8 mouse cellular contexts compared by ENCODE assay signal in the genomic region with DNA sequence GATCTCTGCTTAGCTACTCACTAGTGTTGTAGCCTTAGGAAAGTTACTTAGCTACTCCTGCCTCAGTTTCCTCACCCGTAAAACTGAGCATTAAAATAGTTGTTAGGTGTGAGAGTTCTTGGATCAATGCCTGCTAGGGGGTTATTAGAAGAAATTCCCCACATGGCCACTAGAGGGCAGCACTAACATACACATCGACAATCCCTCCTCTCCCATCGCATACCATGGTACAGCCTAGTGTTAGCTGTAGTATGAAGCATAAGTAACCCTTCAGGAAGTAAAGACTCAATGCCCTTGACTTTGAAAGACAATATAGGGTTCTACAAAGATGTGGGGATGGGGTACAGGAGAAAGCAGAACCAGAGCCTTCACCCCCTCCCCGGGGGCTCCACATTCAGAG. TPM values are rescaled to one million over a fixed set of nuclear protein-coding genes. Genes with fewer than 3 reads are reported as not detected.
DNase-seq lines count a peak whose midpoint lies in the region; ATAC-seq lines count a peak whose summit lies in the region.

No protein-coding gene starts in this region.

- H3K36me3 ChIP-seq in kidney, embryonic 15.5 days, result no peaks in the 10 kb centered on the region
- H3K36me3 ChIP-seq in embryonic facial prominence, embryonic 14.5 days (ENCODE audit: control insufficient read depth, insufficient read depth, low read length), result no peaks in the 10 kb centered on the region
- H3K36me3 ChIP-seq in liver, embryonic 16.5 days (ENCODE audit: control insufficient read depth, insufficient read depth), result no peaks in the 10 kb centered on the region
- no peaks in the 10 kb centered on the region for H3K36me3 ChIP-seq in neural tube, embryonic 13.5 days

- WGBS in kidney, embryonic 15.5 days, result 32% methylated on average over 4 of the region's 4 CpGs
- WGBS in embryonic facial prominence, embryonic 14.5 days, result 28% methylated on average over 4 of the region's 4 CpGs
- 21% methylated on average over 4 of the region's 4 CpGs for WGBS in liver, embryonic 16.5 days (ENCODE audit: insufficient replicate concordance)
- WGBS in neural tube, embryonic 13.5 days, result 38% methylated on average over 4 of the region's 4 CpGs

- H3K4me3 ChIP-seq in kidney, embryonic 15.5 days (replicated peaks), result no peak overlapping the region
- H3K4me3 ChIP-seq in embryonic facial prominence, embryonic 14.5 days (ENCODE audit: low read depth, low read length), result no peak overlapping the region
- H3K4me3 ChIP-seq in liver, embryonic 16.5 days (ENCODE audit: low read depth, low read length), result no peak overlapping the region
- no peak overlapping the region for H3K4me3 ChIP-seq in neural tube, embryonic 13.5 days

- H3K4me2 ChIP-seq in kidney, embryonic 15.5 days, result no peak overlapping the region
- no peak overlapping the region for H3K4me2 ChIP-seq in embryonic facial prominence, embryonic 14.5 days (ENCODE audit: low read depth, low read length)
- no peak overlapping the region for H3K4me2 ChIP-seq in liver, embryonic 16.5 days (ENCODE audit: low read depth, low read length)
- H3K4me2 ChIP-seq in neural tube, embryonic 13.5 days, result no peak overlapping the region

- H3K9ac ChIP-seq in kidney, embryonic 15.5 days, result no peak overlapping the region
- no peak overlapping the region for H3K9ac ChIP-seq in embryonic facial prominence, embryonic 14.5 days (ENCODE audit: low read depth, low read length)
- no peak overlapping the region for H3K9ac ChIP-seq in liver, embryonic 16.5 days (ENCODE audit: low read depth, low read length)
- H3K9ac ChIP-seq in neural tube, embryonic 13.5 days, result no peak overlapping the region

- no peak for ATAC-seq in kidney, embryonic 15.5 days (replicated peaks; ENCODE audit: low FRiP score)
- ATAC-seq in activated CD4-positive, CD25-positive, alpha-beta regulatory T cell, adult 4 months, result peak; percentile 77
- ATAC-seq in embryonic facial prominence, embryonic 14.5 days (ENCODE audit: low read depth), result peak; percentile 56
- 0 out of 2 replicates have a peak, but pooled peaks have one; percentile 32 for ATAC-seq in liver, embryonic 16.5 days (ENCODE audit: low read depth)
- peak; percentile 79 for ATAC-seq in neural tube, embryonic 13.5 days (ENCODE audit: low read depth)

- no peak overlapping the region for H3K27ac ChIP-seq in kidney, embryonic 15.5 days
- H3K27ac ChIP-seq in embryonic facial prominence, embryonic 14.5 days (replicated peaks; ENCODE audit: low read depth, low read length), result no peak overlapping the region
- no peak overlapping the region for H3K27ac ChIP-seq in liver, embryonic 16.5 days (ENCODE audit: low read length)
- no peak overlapping the region for H3K27ac ChIP-seq in neural tube, embryonic 13.5 days (replicated peaks)

- H3K4me1 ChIP-seq in kidney, embryonic 15.5 days, result no peaks in the 10 kb centered on the region
- H3K4me1 ChIP-seq in embryonic facial prominence, embryonic 14.5 days (ENCODE audit: control insufficient read depth, insufficient read depth, low read length), result no peaks in the 10 kb centered on the region
- H3K4me1 ChIP-seq in liver, embryonic 16.5 days (ENCODE audit: control insufficient read depth, low read depth, low read length), result no peaks in the 10 kb centered on the region
- no peaks in the 10 kb centered on the region for H3K4me1 ChIP-seq in neural tube, embryonic 13.5 days (replicated peaks)

- no peaks in the 10 kb centered on the region for H3K27me3 ChIP-seq in kidney, embryonic 15.5 days
- H3K27me3 ChIP-seq in embryonic facial prominence, embryonic 14.5 days (replicated peaks; ENCODE audit: control insufficient read depth, insufficient read depth, low read length), result no peaks in the 10 kb centered on the region
- H3K27me3 ChIP-seq in liver, embryonic 16.5 days (ENCODE audit: control insufficient read depth, insufficient read depth, low read depth, low read length), result no peaks in the 10 kb centered on the region
- no peaks in the 10 kb centered on the region for H3K27me3 ChIP-seq in neural tube, embryonic 13.5 days

- DNase-seq in kidney, adult 9 months, result peak; percentile 75
- peak; percentile 85 for DNase-seq in embryonic facial prominence, embryonic 14.5 days (ENCODE audit: low spot score)
- peak; percentile 60 for DNase-seq in hindlimb bud, embryonic 11.5 days (ENCODE audit: extremely low spot score, low read depth, low spot score)
- no peak for DNase-seq in right cerebral cortex, postnatal 4 days

- H3K9me3 ChIP-seq in kidney, embryonic 15.5 days (replicated peaks), result no peaks in the 10 kb centered on the region
- H3K9me3 ChIP-seq in embryonic facial prominence, embryonic 14.5 days (ENCODE audit: control insufficient read depth, low read length), result no peaks in the 10 kb centered on the region
- no peaks in the 10 kb centered on the region for H3K9me3 ChIP-seq in liver, embryonic 16.5 days (replicated peaks; ENCODE audit: control insufficient read depth, low read length)
- no peaks in the 10 kb centered on the region for H3K9me3 ChIP-seq in neural tube, embryonic 13.5 days

RNA-seq across cellular contexts. Expression of gene Slc12a3, which starts 1.7 kb away (rescaled TPM):
- polyA plus RNA-seq in kidney, embryonic 15.5 days (2015; fragmentation: Nextera tagmentation; extraction: Ambion mirVana), result 6.1 and 6.4 TPM in 2 replicates
- not detected for polyA plus RNA-seq in activated CD4-positive, CD25-positive, alpha-beta regulatory T cell, adult 4 months (2017; shearing (Covaris generic))
- 0.29 TPM in 1 of 2 replicates, not detected in the other for polyA plus RNA-seq in embryonic facial prominence, embryonic 14.5 days (2014; fragmentation: Nextera tagmentation; extraction: Ambion mirVana)
- polyA plus RNA-seq in liver, embryonic 16.5 days (2015; fragmentation: Nextera tagmentation; extraction: Ambion mirVana), result 0.20 and 0.46 TPM in 2 replicates
- 0.06 and 0.23 TPM in 2 replicates for polyA plus RNA-seq in neural tube, embryonic 13.5 days (2015; fragmentation: Nextera tagmentation; extraction: Ambion mirVana)

RNA-seq across cellular contexts. Expression of gene Herpud1, which starts 55.5 kb away (rescaled TPM):
- polyA plus RNA-seq in kidney, embryonic 15.5 days (2015; fragmentation: Nextera tagmentation; extraction: Ambion mirVana), result 66.7 and 70.0 TPM in 2 replicates
- 100 to 1,000 TPM in 1 of 2 experiments, 10 to 100 TPM in 1; 99.9 to 115 TPM for polyA plus RNA-seq in activated CD4-positive, CD25-positive, alpha-beta regulatory T cell, adult 4 months (2017; shearing (Covaris generic))
- 93.8 and 107 TPM in 2 replicates for polyA plus RNA-seq in embryonic facial prominence, embryonic 14.5 days (2014; fragmentation: Nextera tagmentation; extraction: Ambion mirVana)
- 197 and 219 TPM in 2 replicates for polyA plus RNA-seq in liver, embryonic 16.5 days (2015; fragmentation: Nextera tagmentation; extraction: Ambion mirVana)
- 63.3 and 66.3 TPM in 2 replicates for polyA plus RNA-seq in neural tube, embryonic 13.5 days (2015; fragmentation: Nextera tagmentation; extraction: Ambion mirVana)
